Mouse (Mus musculus): ENCODE data around the gene Zar1l.

DNA sequence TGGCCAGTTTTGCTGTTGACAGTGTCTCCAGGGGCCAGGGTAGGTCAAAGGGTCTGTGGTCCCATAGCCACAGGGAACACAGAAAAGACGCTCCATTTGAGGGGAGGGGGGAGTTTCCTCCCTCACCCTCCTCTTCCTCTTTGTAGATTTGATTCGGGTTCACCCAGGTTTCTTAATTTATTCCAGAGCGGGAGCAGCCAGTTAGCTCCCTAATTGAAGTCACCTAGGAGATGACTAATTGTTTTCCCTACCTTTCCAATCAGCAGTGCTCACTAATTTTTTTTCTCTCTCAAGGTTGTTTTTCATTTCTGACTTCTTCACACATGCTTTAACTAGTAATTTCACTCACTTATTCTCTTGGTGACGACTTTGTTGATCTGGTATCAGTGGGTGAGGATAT is at the start of gene Zar1l:
- TF ChIP-seq POLR2A (IDR thresholded peaks at IDR 0.05; ENCODE audit: extremely low read depth, insufficient read depth, low read length) (no peak), CTCF (IDR thresholded peaks at IDR 0.05; ENCODE audit: low read depth, low read length) (no peak)

All from liver, adult 2 months (tissue).